Mouse (Mus musculus): ENCODE data around the gene Ces1h. TPM values are rescaled to one million over a fixed set of nuclear protein-coding genes. Genes with fewer than 3 reads are reported as not detected.

Ces1h gene
- polyA plus RNA-seq, 1 experiment from 2014 or later, result not detected

GRCm38 (mm10) chr8:93360113-93360512 is 19.4 kb downstream of the Ces1h start:
- no peak for ATAC-seq (ENCODE audit: insufficient number of reproducible peaks, insufficient read depth, low FRiP score, low read depth)

GRCm38 (mm10) chr8:93339531-93339930 is 40.0 kb downstream of the Ces1h start:
- Histone ChIP-seq H3K4me3 (ENCODE audit: control insufficient read depth in 1 of 2, insufficient read depth in 1 of 2, low read depth in 1 of 2, low read length in 2 of 2) (no peak overlapping the region), H3K27me3 (ENCODE audit: control insufficient read depth, insufficient read depth, low read length) (no peaks in the 10 kb centered on the region), H3K4me2 (ENCODE audit: low read length) (no peak overlapping the region), H3K9ac (ENCODE audit: low read length) (no peak overlapping the region), H3K9me3 (ENCODE audit: control insufficient read depth, low read length) (no peaks in the 10 kb centered on the region; the same call in 1 of the 2 replicates), H3K4me1 (ENCODE audit: control insufficient read depth in 2 of 2, insufficient read depth in 2 of 2, low read length in 2 of 2) (no peaks in the 10 kb centered on the region), H3K27ac (replicated peaks in 1 of 2; ENCODE audit: control insufficient read depth in 1 of 2, insufficient read depth in 1 of 2, low read depth in 2 of 2, low read length in 2 of 2) (no peak overlapping the region), H3K36me3 (ENCODE audit: control insufficient read depth, insufficient read depth, low read length) (no peaks in the 10 kb centered on the region)
- ATAC-seq (ENCODE audit: insufficient number of reproducible peaks, insufficient read depth, low FRiP score, low read depth), result no peak
- WGBS, result 85% methylated on average over 2 of the region's 2 CpGs

More at GRCm38 (mm10) chr8:93360113-93360512, 19.4 kb downstream of the Ces1h start:
- Histone ChIP-seq H3K27me3 (ENCODE audit: control insufficient read depth, insufficient read depth, low read length) (no peaks in the 10 kb centered on the region), H3K27ac (replicated peaks in 1 of 2; ENCODE audit: control insufficient read depth in 1 of 2, insufficient read depth in 1 of 2, low read depth in 2 of 2, low read length in 2 of 2) (no peak overlapping the region), H3K4me1 (ENCODE audit: control insufficient read depth in 2 of 2, insufficient read depth in 2 of 2, low read length in 2 of 2) (no peaks in the 10 kb centered on the region), H3K4me2 (ENCODE audit: low read length) (no peak overlapping the region), H3K9me3 (ENCODE audit: control insufficient read depth, low read length) (no peaks in the 10 kb centered on the region), H3K9ac (ENCODE audit: low read length) (no peak overlapping the region), H3K4me3 (ENCODE audit: control insufficient read depth in 1 of 2, insufficient read depth in 1 of 2, low read depth in 1 of 2, low read length in 2 of 2) (no peak overlapping the region), H3K36me3 (ENCODE audit: control insufficient read depth, insufficient read depth, low read length) (no peaks in the 10 kb centered on the region)

- no peaks in the 10 kb centered on the region for H3K4me1 ChIP-seq (ENCODE audit: control insufficient read depth in 2 of 2, insufficient read depth in 2 of 2, low read length in 2 of 2)
- H3K36me3 ChIP-seq (ENCODE audit: control insufficient read depth, insufficient read depth, low read length), result no peaks in the 10 kb centered on the region
- H3K4me2 ChIP-seq (ENCODE audit: low read length), result no peak within 1 kb of the TSS
- ATAC-seq (ENCODE audit: insufficient number of reproducible peaks, insufficient read depth, low FRiP score, low read depth), result no peak
- WGBS, result 53% methylated on average over 3 of the region's 3 CpGs
- no peak within 1 kb of the TSS for H3K27ac ChIP-seq (replicated peaks in 1 of 2; ENCODE audit: control insufficient read depth in 1 of 2, insufficient read depth in 1 of 2, low read depth in 2 of 2, low read length in 2 of 2)
- no peak within 1 kb of the TSS for H3K9ac ChIP-seq (ENCODE audit: low read length)
- no peaks in the 10 kb centered on the region for H3K27me3 ChIP-seq (ENCODE audit: control insufficient read depth, insufficient read depth, low read length)
- no peaks in the 10 kb centered on the region; the same call in 1 of the 2 replicates for H3K9me3 ChIP-seq (ENCODE audit: control insufficient read depth, low read length)
- H3K4me3 ChIP-seq (ENCODE audit: control insufficient read depth in 1 of 2, insufficient read depth in 1 of 2, low read depth in 1 of 2, low read length in 2 of 2), result no peak within 1 kb of the TSS
Observed at GRCm38 (mm10) chr8:93337207-93337606, 42.3 kb downstream of the Ces1h start, which contains the start of gene Ces1g. Gene Ces1g (minus strand): TSS chr8:93337308.

GRCm38 (mm10) chr8:93332703-93333102 is 46.8 kb downstream of the Ces1h start:
- no peak for ATAC-seq (ENCODE audit: insufficient number of reproducible peaks, insufficient read depth, low FRiP score, low read depth)
- 81% methylated on average over 1 of the region's 1 CpGs for WGBS
- no peak overlapping the region for H3K27ac ChIP-seq (replicated peaks in 1 of 2; ENCODE audit: control insufficient read depth in 1 of 2, insufficient read depth in 1 of 2, low read depth in 2 of 2, low read length in 2 of 2)

GRCm38 (mm10) chr8:93331151-93331550 is 48.4 kb downstream of the Ces1h start:
- H3K4me1 ChIP-seq (ENCODE audit: control insufficient read depth in 2 of 2, insufficient read depth in 2 of 2, low read length in 2 of 2), result no peaks in the 10 kb centered on the region
- H3K9ac ChIP-seq (ENCODE audit: low read length), result no peak overlapping the region
- no peak overlapping the region for H3K4me2 ChIP-seq (ENCODE audit: low read length)
- no peak overlapping the region for H3K4me3 ChIP-seq (ENCODE audit: control insufficient read depth in 1 of 2, insufficient read depth in 1 of 2, low read depth in 1 of 2, low read length in 2 of 2)
- no peaks in the 10 kb centered on the region for H3K36me3 ChIP-seq (ENCODE audit: control insufficient read depth, insufficient read depth, low read length)
- H3K27ac ChIP-seq (replicated peaks in 1 of 2; ENCODE audit: control insufficient read depth in 1 of 2, insufficient read depth in 1 of 2, low read depth in 2 of 2, low read length in 2 of 2), result no peak overlapping the region
- no peaks in the 10 kb centered on the region for H3K27me3 ChIP-seq (ENCODE audit: control insufficient read depth, insufficient read depth, low read length)
- WGBS, result 83% methylated on average over 2 of the region's 2 CpGs
- H3K9me3 ChIP-seq (ENCODE audit: control insufficient read depth, low read length), result no peaks in the 10 kb centered on the region
- ATAC-seq (ENCODE audit: insufficient number of reproducible peaks, insufficient read depth, low FRiP score, low read depth), result no peak

More at GRCm38 (mm10) chr8:93332703-93333102, 46.8 kb downstream of the Ces1h start:
- Histone ChIP-seq H3K9ac (ENCODE audit: low read length) (no peak overlapping the region), H3K36me3 (ENCODE audit: control insufficient read depth, insufficient read depth, low read length) (no peaks in the 10 kb centered on the region), H3K4me3 (ENCODE audit: control insufficient read depth in 1 of 2, insufficient read depth in 1 of 2, low read depth in 1 of 2, low read length in 2 of 2) (no peak overlapping the region), H3K27me3 (ENCODE audit: control insufficient read depth, insufficient read depth, low read length) (no peaks in the 10 kb centered on the region), H3K9me3 (ENCODE audit: control insufficient read depth, low read length) (no peaks in the 10 kb centered on the region), H3K4me1 (ENCODE audit: control insufficient read depth in 2 of 2, insufficient read depth in 2 of 2, low read length in 2 of 2) (no peaks in the 10 kb centered on the region), H3K4me2 (ENCODE audit: low read length) (no peak overlapping the region)

- no peaks in the 10 kb centered on the region for H3K36me3 ChIP-seq (ENCODE audit: control insufficient read depth, insufficient read depth, low read length)
- no peaks in the 10 kb centered on the region for H3K4me1 ChIP-seq (ENCODE audit: control insufficient read depth in 2 of 2, insufficient read depth in 2 of 2, low read length in 2 of 2)
- H3K27me3 ChIP-seq (ENCODE audit: control insufficient read depth, insufficient read depth, low read length), result no peaks in the 10 kb centered on the region
- H3K4me3 ChIP-seq (ENCODE audit: control insufficient read depth in 1 of 2, insufficient read depth in 1 of 2, low read depth in 1 of 2, low read length in 2 of 2), result no peak overlapping the region
- H3K27ac ChIP-seq (replicated peaks in 1 of 2; ENCODE audit: control insufficient read depth in 1 of 2, insufficient read depth in 1 of 2, low read depth in 2 of 2, low read length in 2 of 2), result no peak overlapping the region
- ATAC-seq (ENCODE audit: insufficient number of reproducible peaks, insufficient read depth, low FRiP score, low read depth), result no peak
- no peak overlapping the region for H3K4me2 ChIP-seq (ENCODE audit: low read length)
- WGBS, result 66% methylated on average over 2 of the region's 2 CpGs
- no peak overlapping the region for H3K9ac ChIP-seq (ENCODE audit: low read length)
- no peaks in the 10 kb centered on the region for H3K9me3 ChIP-seq (ENCODE audit: control insufficient read depth, low read length)
Observed at GRCm38 (mm10) chr8:93325123-93325522, 54.4 kb downstream of the Ces1h start.

- 80% methylated on average over 2 of the region's 2 CpGs for WGBS
- H3K9me3 ChIP-seq (ENCODE audit: control insufficient read depth, low read length), result no peaks in the 10 kb centered on the region
- H3K4me2 ChIP-seq (ENCODE audit: low read length), result no peak overlapping the region
- no peak overlapping the region for H3K9ac ChIP-seq (ENCODE audit: low read length)
- no peak overlapping the region for H3K27ac ChIP-seq (replicated peaks in 1 of 2; ENCODE audit: control insufficient read depth in 1 of 2, insufficient read depth in 1 of 2, low read depth in 2 of 2, low read length in 2 of 2)
- H3K36me3 ChIP-seq (ENCODE audit: control insufficient read depth, insufficient read depth, low read length), result no peaks in the 10 kb centered on the region
- H3K27me3 ChIP-seq (ENCODE audit: control insufficient read depth, insufficient read depth, low read length), result no peaks in the 10 kb centered on the region
- no peak overlapping the region for H3K4me3 ChIP-seq (ENCODE audit: control insufficient read depth in 1 of 2, insufficient read depth in 1 of 2, low read depth in 1 of 2, low read length in 2 of 2)
- ATAC-seq (ENCODE audit: insufficient number of reproducible peaks, insufficient read depth, low FRiP score, low read depth), result no peak
- H3K4me1 ChIP-seq (ENCODE audit: control insufficient read depth in 2 of 2, insufficient read depth in 2 of 2, low read length in 2 of 2), result no peaks in the 10 kb centered on the region
Observed at GRCm38 (mm10) chr8:93317031-93317430, 62.5 kb downstream of the Ces1h start.

GRCm38 (mm10) chr8:93315557-93315956 is 64.0 kb downstream of the Ces1h start:
- Histone ChIP-seq H3K4me3 (ENCODE audit: control insufficient read depth in 1 of 2, insufficient read depth in 1 of 2, low read depth in 1 of 2, low read length in 2 of 2) (no peak overlapping the region), H3K9me3 (ENCODE audit: control insufficient read depth, low read length) (no peaks in the 10 kb centered on the region), H3K4me1 (ENCODE audit: control insufficient read depth in 2 of 2, insufficient read depth in 2 of 2, low read length in 2 of 2) (no peaks in the 10 kb centered on the region), H3K4me2 (ENCODE audit: low read length) (no peak overlapping the region), H3K27me3 (ENCODE audit: control insufficient read depth, insufficient read depth, low read length) (no peaks in the 10 kb centered on the region), H3K36me3 (ENCODE audit: control insufficient read depth, insufficient read depth, low read length) (no peaks in the 10 kb centered on the region), H3K9ac (ENCODE audit: low read length) (no peak overlapping the region), H3K27ac (replicated peaks in 1 of 2; ENCODE audit: control insufficient read depth in 1 of 2, insufficient read depth in 1 of 2, low read depth in 2 of 2, low read length in 2 of 2) (no peak overlapping the region)
- no peak for ATAC-seq (ENCODE audit: insufficient number of reproducible peaks, insufficient read depth, low FRiP score, low read depth)
- WGBS, result 56% methylated on average over 2 of the region's 2 CpGs

Measured in heart, embryonic 14.5 days (tissue).